In genomic region chr16:20418054-20418453, GRCm38 (mm10) we compare ENCODE assay signal across 28 mouse cellular contexts. TPM values are rescaled to one million over a fixed set of nuclear protein-coding genes. Genes with fewer than 3 reads are reported as not detected.
DNase-seq lines count a peak whose midpoint lies in the region; ATAC-seq and TF ChIP-seq lines count a peak whose summit lies in the region.
"Had no signal": no experiment of that assay in that cellular context is flagged by ENCODE, and none has a peak within 500 bp of the region (broad histone marks: within the 10 kb centered on the region; RNA-seq: fewer than 3 reads in every experiment).

No protein-coding gene starts in this region.

- H3K79me2 ChIP-seq in liver, adult 2 months (ENCODE audit: control insufficient read depth, insufficient read depth, low read length), result no peaks in the 10 kb centered on the region

- DNase-seq in liver, adult 2 months (ENCODE audit: extremely low read depth, low read depth, low spot score), result peak; percentile 62
- DNase-seq in liver, postnatal 0 days, result peak; percentile 27
- DNase-seq in liver, embryonic 11.5 days (ENCODE audit: low spot score), result no peak
- DNase-seq in adipocyte (ENCODE audit: low spot score), result peak; percentile 36
- no peak for DNase-seq in lung, adult 18-20 months
- DNase-seq: adrenal gland, adult 2 months; adrenal gland, postnatal 10 days; adrenal gland, postnatal 25 days; B cell, adult 2 months; cerebellum, adult 11 months; cerebellum, adult 8-10 months; cerebellum, adult 9-11 months; cerebellum, postnatal 14 days; cerebellum, postnatal 36 days; embryo, embryonic 11 days had no signal

- H3K4me2 ChIP-seq in liver, embryonic 12.5 days, result no peak overlapping the region
- no peak overlapping the region for H3K4me2 ChIP-seq in liver, postnatal 0 days (ENCODE audit: low read depth, low read length)
- H3K4me2 ChIP-seq in liver, embryonic 11.5 days, result no peak overlapping the region
- H3K4me2 ChIP-seq: embryonic facial prominence, embryonic 13.5 days; embryonic facial prominence, embryonic 15.5 days; forebrain, embryonic 12.5 days had no signal

- no peaks in the 10 kb centered on the region for H3K9me3 ChIP-seq in liver, embryonic 12.5 days (replicated peaks)
- no peaks in the 10 kb centered on the region for H3K9me3 ChIP-seq in liver, postnatal 0 days (ENCODE audit: low read length)
- no peaks in the 10 kb centered on the region for H3K9me3 ChIP-seq in liver, embryonic 11.5 days (ENCODE audit: control insufficient read depth, low read length)
- H3K9me3 ChIP-seq: embryonic facial prominence, embryonic 13.5 days; embryonic facial prominence, embryonic 15.5 days; forebrain, embryonic 10.5 days; forebrain, embryonic 12.5 days; G1E had no signal

- H3K36me3 ChIP-seq in liver, adult 2 months (ENCODE audit: control insufficient read depth, insufficient read depth, low read length), result no peaks in the 10 kb centered on the region; the same call in 1 of the 2 replicates
- H3K36me3 ChIP-seq in liver, embryonic 12.5 days, result peaks cover 43% of the 10 kb centered on the region
- peaks cover 3% of the 10 kb centered on the region; the same call in 1 of the 2 replicates for H3K36me3 ChIP-seq in liver, postnatal 0 days (replicated peaks; ENCODE audit: insufficient read depth, low read length)
- peaks cover 9% of the 10 kb centered on the region for H3K36me3 ChIP-seq in liver, embryonic 11.5 days (ENCODE audit: control insufficient read depth, insufficient read depth, low read length)

- TF ChIP-seq EP300 in liver, postnatal 0 days (IDR thresholded peaks at IDR 0.05; ENCODE audit: low read depth), result no peak

- ATAC-seq in liver, embryonic 12.5 days, result no peak
- peak; percentile 88 for ATAC-seq in liver, postnatal 0 days
- no peak for ATAC-seq in liver, embryonic 11.5 days (replicated peaks; ENCODE audit: low FRiP score)
- ATAC-seq: activated CD4-positive, CD25-positive, alpha-beta regulatory T cell, adult 4 months; CD4-positive, CD25-positive, alpha-beta regulatory T cell, adult 4 months; forebrain, embryonic 14.5 days; forebrain, embryonic 16.5 days; Patski had no signal

- no peaks in the 10 kb centered on the region for H3K4me1 ChIP-seq in liver, adult 2 months (ENCODE audit: control insufficient read depth, insufficient read depth, low read length)
- H3K4me1 ChIP-seq in liver, embryonic 12.5 days, result peaks cover 33% of the 10 kb centered on the region
- H3K4me1 ChIP-seq in liver, postnatal 0 days (ENCODE audit: insufficient read depth), result peaks cover 4% of the 10 kb centered on the region; the same call in 1 of the 2 replicates
- H3K4me1 ChIP-seq in liver, embryonic 11.5 days (replicated peaks; ENCODE audit: control insufficient read depth, insufficient read depth, low read length), result peaks cover 11% of the 10 kb centered on the region
- H3K4me1 ChIP-seq: embryonic facial prominence, embryonic 13.5 days; embryonic facial prominence, embryonic 15.5 days; forebrain, embryonic 10.5 days; forebrain, embryonic 12.5 days had no signal

- WGBS in liver, adult 2 months, result 6% methylated on average over 2 of the region's 2 CpGs
- WGBS in liver, embryonic 12.5 days (ENCODE audit: insufficient replicate concordance), result 63% methylated on average over 2 of the region's 2 CpGs
- 45% methylated on average over 2 of the region's 2 CpGs for WGBS in liver, postnatal 0 days (ENCODE audit: insufficient replicate concordance)
- WGBS in liver, embryonic 11.5 days, result 74% methylated on average over 2 of the region's 2 CpGs

- no peak overlapping the region for H3K27ac ChIP-seq in liver, adult 2 months (replicated peaks; ENCODE audit: insufficient read depth, low read depth, low read length)
- H3K27ac ChIP-seq in liver, embryonic 12.5 days, result no peak overlapping the region
- no peak overlapping the region for H3K27ac ChIP-seq in liver, postnatal 0 days (ENCODE audit: low read depth)
- H3K27ac ChIP-seq in liver, embryonic 11.5 days (ENCODE audit: low read depth, low read length), result no peak overlapping the region
- H3K27ac ChIP-seq: embryonic facial prominence, embryonic 13.5 days; embryonic facial prominence, embryonic 15.5 days; forebrain, embryonic 10.5 days; forebrain, embryonic 12.5 days had no signal

- H3K27me3 ChIP-seq in liver, adult 2 months (ENCODE audit: control insufficient read depth, insufficient read depth, low read length), result no peaks in the 10 kb centered on the region
- no peaks in the 10 kb centered on the region for H3K27me3 ChIP-seq in liver, embryonic 12.5 days (replicated peaks)
- H3K27me3 ChIP-seq in liver, postnatal 0 days (ENCODE audit: insufficient read depth, low read length), result no peaks in the 10 kb centered on the region
- no peaks in the 10 kb centered on the region for H3K27me3 ChIP-seq in liver, embryonic 11.5 days (replicated peaks; ENCODE audit: control insufficient read depth, insufficient read depth, low read length)
- H3K27me3 ChIP-seq: CH12.LX; embryonic facial prominence, embryonic 13.5 days; embryonic facial prominence, embryonic 15.5 days; forebrain, embryonic 12.5 days; Patski had no signal

- no peak for TF ChIP-seq CTCF in liver, adult 2 months (IDR thresholded peaks at IDR 0.05; ENCODE audit: low read depth, low read length)
- no peak for TF ChIP-seq CTCF in liver, postnatal 0 days (IDR thresholded peaks at IDR 0.05; ENCODE audit: low read depth)

- TF ChIP-seq POLR2A in liver, adult 2 months (IDR thresholded peaks at IDR 0.05; ENCODE audit: extremely low read depth, insufficient read depth, low read length), result no peak

- no peak overlapping the region for H3K9ac ChIP-seq in liver, adult 2 months (ENCODE audit: low read depth, low read length)
- no peak overlapping the region for H3K9ac ChIP-seq in liver, embryonic 12.5 days
- H3K9ac ChIP-seq in liver, postnatal 0 days (replicated peaks), result no peak overlapping the region
- H3K9ac ChIP-seq in liver, embryonic 11.5 days (ENCODE audit: low read depth, low read length), result no peak overlapping the region
- H3K9ac ChIP-seq: embryonic facial prominence, embryonic 13.5 days; embryonic facial prominence, embryonic 15.5 days; forebrain, embryonic 12.5 days had no signal

- no peak overlapping the region for H3K4me3 ChIP-seq in liver, adult 2 months (ENCODE audit: insufficient read depth, low read depth, low read length)
- no peak overlapping the region for H3K4me3 ChIP-seq in liver, embryonic 12.5 days
- H3K4me3 ChIP-seq in liver, postnatal 0 days (ENCODE audit: low read depth, low read length), result no peak overlapping the region
- no peak overlapping the region for H3K4me3 ChIP-seq in liver, embryonic 11.5 days (ENCODE audit: low read depth, low read length)
- H3K4me3 ChIP-seq: embryonic facial prominence, embryonic 13.5 days; embryonic facial prominence, embryonic 15.5 days; erythroblast, embryonic 14.5 days; forebrain, embryonic 10.5 days; forebrain, embryonic 12.5 days had no signal

RNA-seq across cellular contexts. Expression of gene Abcc5, which starts 8.1 kb away (rescaled TPM):
- 6.6 and 7.9 TPM in 2 replicates for total RNA-seq in liver, adult 2 months (2014; rRNA removed)
- polyA plus RNA-seq in liver, adult 2 months (2012; rRNA removed), result 4.3 and 7.7 TPM in 2 replicates
- 28.6 and 30.3 TPM in 2 replicates for polyA plus RNA-seq in liver, embryonic 12.5 days (2016; fragmentation: Nextera tagmentation; extraction: Ambion mirVana)
- polyA plus RNA-seq in liver, postnatal 0 days (2015; fragmentation: Nextera tagmentation; extraction: Ambion mirVana), result 9.0 and 9.5 TPM in 2 replicates
- polyA plus RNA-seq in liver, embryonic 11.5 days (2014; fragmentation: Nextera tagmentation; extraction: Ambion mirVana), result 43.6 and 48.2 TPM in 2 replicates

Comparison
In these comparisons a context has a peak if more than half of its experiments do, and no peak if none do; other contexts are left out.
1. DNase-seq: peak in liver, adult 2 months (single experiment), liver, postnatal 0 days (single experiment) and adipocyte (single experiment); none in liver, embryonic 11.5 days (single experiment) and lung, adult 18-20 months (0 of 2).